Mouse (Mus musculus) lung, adult 2 months (tissue): Measurements from ENCODE around the gene Pkmyt1.

Source experiments
- CTCF ChIP-seq: fragments of 200-500 bp; IDR thresholded peaks from 2 replicates; pipeline ENCODE4 v1.5.1; 2011; ENCODE audit warnings: mild to moderate bottlenecking, low read length, control low read depth; ENCODE audit not compliant: insufficient read depth
- POLR2A ChIP-seq: fragments of 200-500 bp; IDR thresholded peaks from 2 replicates; pipeline ENCODE4 v1.6.1; 2011; ENCODE audit warnings: low read depth, mild to moderate bottlenecking, control low read depth, low read length, borderline replicate concordance; ENCODE audit errors: extremely low read depth

GRCm38 (mm10) chr17:23695801-23696200 is 30.3 kb upstream of the Pkmyt1 start:
- TF ChIP-seq POLR2A (no peak), CTCF (no peak)
